In genomic region chr7:118991341-118991884, GRCm38 (mm10) we compare ENCODE assay signal across 13 mouse cellular contexts. TPM values are rescaled to one million over a fixed set of nuclear protein-coding genes. Genes with fewer than 3 reads are reported as not detected.
DNase-seq lines count a peak whose midpoint lies in the region; ATAC-seq and TF ChIP-seq lines count a peak whose summit lies in the region.
"Had no signal": no experiment of that assay in that cellular context is flagged by ENCODE, and none has a peak within 500 bp of the region (broad histone marks: within the 10 kb centered on the region; RNA-seq: fewer than 3 reads in every experiment).

No protein-coding gene starts in this region.

- H3K9ac ChIP-seq in hindbrain, embryonic 11.5 days (ENCODE audit: low read depth, low read length), result no peak overlapping the region
- H3K9ac ChIP-seq in neural tube, embryonic 12.5 days, result no peak overlapping the region
- no peak overlapping the region for H3K9ac ChIP-seq in stomach, postnatal 0 days (ENCODE audit: low read length)
- H3K9ac ChIP-seq: limb, embryonic 15.5 days; lung, embryonic 14.5 days had no signal

- TF ChIP-seq CTCF in layer of hippocampus, adult 2 months (conservative IDR thresholded peaks at IDR 0.05), result no peak
- no peak for TF ChIP-seq CTCF in brain, embryonic 14.5 days (IDR thresholded peaks at IDR 0.05; ENCODE audit: borderline replicate concordance, extremely low read depth, insufficient read depth, insufficient read length)
- no peak for TF ChIP-seq CTCF in stomach, postnatal 0 days (IDR thresholded peaks at IDR 0.05; ENCODE audit: low read depth)

- H3K36me3 ChIP-seq in hindbrain, embryonic 11.5 days (ENCODE audit: control insufficient read depth, insufficient read depth, low read length), result no peaks in the 10 kb centered on the region
- no peaks in the 10 kb centered on the region for H3K36me3 ChIP-seq in neural tube, embryonic 12.5 days
- no peaks in the 10 kb centered on the region for H3K36me3 ChIP-seq in stomach, postnatal 0 days (ENCODE audit: control insufficient read depth, insufficient read depth, low read length)
- H3K36me3 ChIP-seq: limb, embryonic 15.5 days had no signal

- peaks cover 23% of the 10 kb centered on the region for H3K4me1 ChIP-seq in hindbrain, embryonic 11.5 days (replicated peaks; ENCODE audit: control insufficient read depth, insufficient read depth, low read length)
- H3K4me1 ChIP-seq in neural tube, embryonic 12.5 days, result peaks cover 61% of the 10 kb centered on the region
- H3K4me1 ChIP-seq in stomach, postnatal 0 days (replicated peaks; ENCODE audit: control insufficient read depth, insufficient read depth), result no peaks in the 10 kb centered on the region

- no peak for ATAC-seq in hindbrain, embryonic 11.5 days (ENCODE audit: low FRiP score)
- no peak for ATAC-seq in neural tube, embryonic 12.5 days (ENCODE audit: low FRiP score, low read depth)
- ATAC-seq in stomach, postnatal 0 days (ENCODE audit: low FRiP score, low TSS enrichment), result no peak
- ATAC-seq: activated CD4-positive, CD25-positive, alpha-beta regulatory T cell, adult 4 months had no signal

- no peak for TF ChIP-seq POLR2A in brain, embryonic 14.5 days (IDR thresholded peaks at IDR 0.05; ENCODE audit: borderline replicate concordance, extremely low read depth, insufficient read depth, insufficient read length, poor library complexity, severe bottlenecking)

- H3K9me3 ChIP-seq in hindbrain, embryonic 11.5 days (ENCODE audit: control insufficient read depth, low read length), result no peaks in the 10 kb centered on the region
- H3K9me3 ChIP-seq in neural tube, embryonic 12.5 days, result no peaks in the 10 kb centered on the region
- H3K9me3 ChIP-seq in stomach, postnatal 0 days (ENCODE audit: control insufficient read depth, low read length), result no peaks in the 10 kb centered on the region
- H3K9me3 ChIP-seq: limb, embryonic 15.5 days had no signal

- H3K27me3 ChIP-seq in hindbrain, embryonic 11.5 days (ENCODE audit: control insufficient read depth, insufficient read depth, low read length), result no peaks in the 10 kb centered on the region
- no peaks in the 10 kb centered on the region for H3K27me3 ChIP-seq in neural tube, embryonic 12.5 days (replicated peaks)
- H3K27me3 ChIP-seq in stomach, postnatal 0 days (ENCODE audit: control insufficient read depth, insufficient read depth, low read length), result no peaks in the 10 kb centered on the region

- no peak for TF ChIP-seq EP300 in stomach, postnatal 0 days (optimal IDR thresholded peaks at IDR 0.05)

- peak overlapping the region; percentile 84 for H3K4me2 ChIP-seq in hindbrain, embryonic 11.5 days (replicated peaks; ENCODE audit: low read depth, low read length)
- peak overlapping the region; percentile 80 for H3K4me2 ChIP-seq in neural tube, embryonic 12.5 days (replicated peaks)
- no peak overlapping the region for H3K4me2 ChIP-seq in stomach, postnatal 0 days (replicated peaks; ENCODE audit: low read depth)
- H3K4me2 ChIP-seq: limb, embryonic 15.5 days; lung, embryonic 14.5 days had no signal

- WGBS in hindbrain, embryonic 11.5 days, result 31% methylated on average over 4 of the region's 4 CpGs
- WGBS in neural tube, embryonic 12.5 days, result 31% methylated on average over 4 of the region's 4 CpGs
- 45% methylated on average over 4 of the region's 4 CpGs for WGBS in stomach, postnatal 0 days

- peak overlapping the region; percentile 64; the same call in 1 of the 2 replicates for H3K4me3 ChIP-seq in layer of hippocampus, adult 2 months
- H3K4me3 ChIP-seq in hindbrain, embryonic 11.5 days (ENCODE audit: low read depth, low read length), result peak overlapping the region; percentile 78; the same call in 1 of the 2 replicates
- H3K4me3 ChIP-seq in neural tube, embryonic 12.5 days, result no peak overlapping the region
- H3K4me3 ChIP-seq in stomach, postnatal 0 days (ENCODE audit: low read depth, low read length), result no peak overlapping the region
- H3K4me3 ChIP-seq: limb, embryonic 15.5 days had no signal

- DNase-seq in layer of hippocampus, adult 2 months (ENCODE audit: low spot score in 2 of 2), result no peak
- DNase-seq in layer of hippocampus, adult 8-10 months (ENCODE audit: low spot score in 2 of 2), result no peak
- peak; percentile 72 for DNase-seq in brain, embryonic 14.5 days (ENCODE audit: low read depth)
- DNase-seq in hindbrain, embryonic 11.5 days (ENCODE audit: low spot score), result no peak
- no peak for DNase-seq in spleen, postnatal 14 days (ENCODE audit: low spot score in 2 of 2)
- no peak for DNase-seq in stomach, postnatal 0 days (ENCODE audit: low spot score)
- DNase-seq: gastrocnemius, adult 2 months; heart, postnatal 4 days; kidney, adult 2 months; lung, embryonic 14.5 days had no signal

- H3K27ac ChIP-seq in layer of hippocampus, adult 2 months, result peak overlapping the region; percentile 95
- H3K27ac ChIP-seq in hindbrain, embryonic 11.5 days (ENCODE audit: low read depth, low read length), result peak overlapping the region; percentile 90
- H3K27ac ChIP-seq in neural tube, embryonic 12.5 days, result no peak overlapping the region
- no peak overlapping the region for H3K27ac ChIP-seq in stomach, postnatal 0 days (replicated peaks)
- H3K27ac ChIP-seq: limb, embryonic 15.5 days had no signal

RNA-seq across cellular contexts. Expression of gene Gprc5b, which starts 3.6 kb away (rescaled TPM):
- total RNA-seq in layer of hippocampus, adult 2 months (2021), result 100 to 1,000 TPM; 124 to 134 TPM
- 100 to 1,000 TPM; 150 to 157 (median 154) TPM for total RNA-seq in layer of hippocampus, adult 8-10 months (2022)
- 25.0 and 28.2 TPM in 2 replicates for polyA plus RNA-seq in brain, embryonic 14.5 days (2012; rRNA removed)
- 27.2 and 30.3 TPM in 2 replicates for polyA plus RNA-seq in hindbrain, embryonic 11.5 days (2014; fragmentation: Nextera tagmentation; extraction: Ambion mirVana)
- polyA plus RNA-seq in neural tube, embryonic 12.5 days (2016; fragmentation: Nextera tagmentation; extraction: Ambion mirVana), result 10.3 and 14.4 TPM in 2 replicates
- 0.96 and 1.5 TPM in 2 replicates for polyA plus RNA-seq in stomach, postnatal 0 days (2015; fragmentation: Nextera tagmentation; extraction: Ambion mirVana)

Comparison
In these comparisons a context has a peak if more than half of its experiments do, and no peak if none do; other contexts are left out.
1. H3K27ac ChIP-seq: peak in layer of hippocampus, adult 2 months (single experiment) and hindbrain, embryonic 11.5 days (single experiment); none in neural tube, embryonic 12.5 days (single experiment) and stomach, postnatal 0 days (single experiment).
2. H3K4me3 ChIP-seq: peak in layer of hippocampus, adult 2 months (single experiment) and hindbrain, embryonic 11.5 days (single experiment); none in neural tube, embryonic 12.5 days (single experiment) and stomach, postnatal 0 days (single experiment).